In the genomic region with DNA sequence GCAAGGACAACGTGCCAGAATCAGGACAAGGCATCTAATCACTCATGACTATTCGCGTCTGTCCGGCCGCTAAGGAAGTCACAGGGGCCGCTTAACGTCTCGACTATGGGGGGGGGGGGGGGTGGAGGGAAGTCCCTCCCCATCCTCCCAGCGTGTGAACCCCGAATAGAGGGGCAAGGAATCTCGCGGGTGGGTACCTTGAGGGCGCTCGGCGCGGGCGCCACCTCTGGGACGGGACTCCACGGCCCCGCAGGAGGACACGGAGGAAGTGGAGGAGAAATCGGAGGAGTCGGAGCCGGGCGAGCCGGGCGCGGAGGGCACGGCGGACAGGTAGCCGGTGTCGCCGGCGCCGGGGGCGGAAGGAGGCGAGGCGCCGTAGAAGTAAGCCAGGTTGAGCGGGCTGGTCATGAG, we compare ENCODE assay signal across 8 mouse cellular contexts. TPM values are rescaled to one million over a fixed set of nuclear protein-coding genes. Genes with fewer than 3 reads are reported as not detected.
DNase-seq lines count a peak whose midpoint lies in the region; ATAC-seq and TF ChIP-seq lines count a peak whose summit lies in the region.

No protein-coding gene starts in this region.

- H3K27me3 ChIP-seq in forebrain, embryonic 16.5 days (replicated peaks; ENCODE audit: control insufficient read depth, insufficient read depth, low read length) = no peaks in the 10 kb centered on the region
- H3K27me3 ChIP-seq in kidney, embryonic 14.5 days (ENCODE audit: control insufficient read depth, insufficient read depth, low read length) = no peaks in the 10 kb centered on the region

- ATAC-seq in forebrain, embryonic 16.5 days = peak; percentile 53
- ATAC-seq in kidney, embryonic 14.5 days (ENCODE audit: low FRiP score, low TSS enrichment) = peak; percentile 44

- H3K9ac ChIP-seq in ES-E14 (ENCODE audit: insufficient read depth, low read depth, low read length, poor library complexity, severe bottlenecking) = peak overlapping the region; percentile 97
- H3K9ac ChIP-seq in forebrain, embryonic 16.5 days (replicated peaks; ENCODE audit: low read depth, low read length) = peak overlapping the region; percentile 80
- peak overlapping the region; percentile 84 for H3K9ac ChIP-seq in kidney, embryonic 14.5 days (ENCODE audit: low read depth, low read length)

- intact Hi-C loops in gastrocnemius, postnatal 14 days (cut with DNase I; ENCODE audit: low total_unique reads) = no loop called here
- intact Hi-C loops in gastrocnemius, postnatal 36 days (cut with DNase I) = no loop called here

- H3K4me1 ChIP-seq in ES-E14 (ENCODE audit: control insufficient read depth in 2 of 2, insufficient read depth in 2 of 2, low read length in 2 of 2, poor library complexity in 1 of 2) = peaks cover 2 to 12% of the 10 kb centered on the region in 2 experiments; a peak in 3 of 4 replicates
- peaks cover 13% of the 10 kb centered on the region for H3K4me1 ChIP-seq in forebrain, embryonic 16.5 days (replicated peaks; ENCODE audit: control insufficient read depth, insufficient read depth, low read length)
- H3K4me1 ChIP-seq in kidney, embryonic 14.5 days (ENCODE audit: control insufficient read depth, insufficient read depth, low read length) = peaks cover 11% of the 10 kb centered on the region; the same call in 1 of the 2 replicates

- H3K27ac ChIP-seq in ES-E14 (ENCODE audit: insufficient read depth, low read depth, low read length, poor library complexity, severe bottlenecking) = peak overlapping the region; percentile 29; the same call in 1 of the 2 replicates
- 0 out of 2 replicates have a peak overlapping the region, but pooled peaks have one; percentile 18 for H3K27ac ChIP-seq in forebrain, embryonic 16.5 days (ENCODE audit: low read length)
- H3K27ac ChIP-seq in kidney, embryonic 14.5 days (ENCODE audit: low read depth, low read length) = peak overlapping the region; percentile 79

- in situ Hi-C loops in ES-E14 (cut with MboI; ENCODE audit: low sequenced_read_pairs in 2 of 2, unreplicated experiment in 2 of 2) = no loop called here

- peaks cover 13% of the 10 kb centered on the region for H3K36me3 ChIP-seq in ES-E14 (ENCODE audit: control insufficient read depth, insufficient read depth, low read length, poor library complexity, severe bottlenecking)
- H3K36me3 ChIP-seq in forebrain, embryonic 16.5 days (ENCODE audit: control insufficient read depth, insufficient read depth) = peaks cover 2% of the 10 kb centered on the region; the same call in 1 of the 2 replicates
- peaks cover 19% of the 10 kb centered on the region for H3K36me3 ChIP-seq in kidney, embryonic 14.5 days (ENCODE audit: control insufficient read depth, insufficient read depth, low read length)

- H3K4me3 ChIP-seq in ES-E14 (ENCODE audit: insufficient read depth in 1 of 2, low read depth in 1 of 2, low read length in 2 of 2, poor library complexity in 1 of 2, severe bottlenecking in 1 of 2) = peak overlapping the region; percentile 65 to 99
- peak overlapping the region; percentile 89 for H3K4me3 ChIP-seq in forebrain, embryonic 16.5 days (replicated peaks; ENCODE audit: low read length)
- H3K4me3 ChIP-seq in kidney, embryonic 14.5 days (ENCODE audit: low read length) = peak overlapping the region; percentile 87

- WGBS in forebrain, embryonic 16.5 days = 0% methylated on average over 34 of the region's 40 CpGs
- under 1% methylated on average over 40 of the region's 40 CpGs for WGBS in kidney, embryonic 14.5 days

- no peaks in the 10 kb centered on the region for H3K9me3 ChIP-seq in ES-E14 (ENCODE audit: control insufficient read depth, insufficient read depth, low read depth, low read length)
- no peaks in the 10 kb centered on the region for H3K9me3 ChIP-seq in forebrain, embryonic 16.5 days (ENCODE audit: control insufficient read depth, low read length)
- no peaks in the 10 kb centered on the region for H3K9me3 ChIP-seq in kidney, embryonic 14.5 days (ENCODE audit: control insufficient read depth, low read length)

- H3K4me2 ChIP-seq in forebrain, embryonic 16.5 days (ENCODE audit: low read length) = peak overlapping the region; percentile 99
- H3K4me2 ChIP-seq in kidney, embryonic 14.5 days (replicated peaks; ENCODE audit: low read depth, low read length) = peak overlapping the region; percentile 83

- peak; percentile 33 for DNase-seq in gastrocnemius, postnatal 14 days
- DNase-seq in gastrocnemius, postnatal 36 days = no peak
- DNase-seq in ES-E14 (ENCODE audit: low read depth, low spot score) = no peak
- DNase-seq in lung, postnatal 14 days = peak; percentile 36
- DNase-seq in testis, postnatal 14 days (ENCODE audit: low spot score) = peak; percentile 11
- DNase-seq in frontal cortex, postnatal 14 days (ENCODE audit: low spot score in 2 of 2) = no peak

TF ChIP-seq in ES-E14, 5 proteins besides CTCF, POLR2A, EP300 and RAD21:
- TF ChIP-seq ZC3H11A (IDR thresholded peaks at IDR 0.05; ENCODE audit: borderline replicate concordance, low read depth, low read length) (no peak), CHD2 (IDR thresholded peaks at IDR 0.05; ENCODE audit: low read depth, low read length) (no peak), MAFK (IDR thresholded peaks at IDR 0.05; ENCODE audit: insufficient read depth, low read depth, low read length) (no peak), HCFC1 (IDR thresholded peaks at IDR 0.05; ENCODE audit: borderline replicate concordance, insufficient read depth, low read length) (no peak)

RNA-seq across cellular contexts. Expression of a gene that starts 17.1 kb away (rescaled TPM):
- total RNA-seq in gastrocnemius, postnatal 14 days (2021) = 1 to 10 TPM; 1.5 to 1.6 TPM
- total RNA-seq in gastrocnemius, postnatal 36 days (2021) = 1 to 10 TPM in 1 of 2 experiments, under 1 TPM in 1; 0.76 to 1.4 TPM
- total RNA-seq in ES-E14 (2012; rRNA removed) = 3.2 and 3.6 TPM in 2 replicates
- 1.3 and 1.6 TPM in 2 replicates for polyA plus RNA-seq in forebrain, embryonic 16.5 days (2015; fragmentation: Nextera tagmentation; extraction: Ambion mirVana)
- 3.9 and 4.4 TPM in 2 replicates for polyA plus RNA-seq in kidney, embryonic 14.5 days (2014; fragmentation: Nextera tagmentation; extraction: Ambion mirVana)

Comparison
In these comparisons a context has a peak if more than half of its experiments do, and no peak if none do; other contexts are left out.
1. DNase-seq: peak in gastrocnemius, postnatal 14 days (single experiment), lung, postnatal 14 days (single experiment) and testis, postnatal 14 days (single experiment); none in gastrocnemius, postnatal 36 days (0 of 2), ES-E14 (single experiment) and frontal cortex, postnatal 14 days (0 of 2).
2. H3K27ac ChIP-seq: peak in every context shown above with its lines; median percentile 79 in kidney, embryonic 14.5 days; 29 in ES-E14; 18 in forebrain, embryonic 16.5 days.
3. Peak in every context shown above with its lines, with median percentiles within 50 percentile points of each other: H3K4me3 ChIP-seq and H3K9ac ChIP-seq.